Mouse (Mus musculus) liver, postnatal 0 days (tissue): Measurements from ENCODE around the gene Specc1.

Source experiments
- CTCF ChIP-seq: sonication (generic); IDR thresholded peaks from 2 replicates; pipeline ENCODE4 v1.5.1; 2016; ENCODE audit warnings: antibody characterized with exemption, low read depth
- EP300 ChIP-seq: IDR thresholded peaks from 2 replicates; pipeline ENCODE4 v1.6.1; 2016; ENCODE audit warnings: antibody characterized with exemption, low read depth, mild to moderate bottlenecking

GRCm38 (mm10) chr11:62253380-62253779 is 296.8 kb downstream of the Specc1 start:
- no peak for TF ChIP-seq CTCF
- no peak for TF ChIP-seq EP300
